Mouse (Mus musculus): Measurements from ENCODE around the gene Rapgef4. TPM values are rescaled to one million over a fixed set of nuclear protein-coding genes. Genes with fewer than 3 reads are reported as not detected.

Gene Rapgef4
- polyA plus RNA-seq, 1 experiment: 11.4 TPM

DNA sequence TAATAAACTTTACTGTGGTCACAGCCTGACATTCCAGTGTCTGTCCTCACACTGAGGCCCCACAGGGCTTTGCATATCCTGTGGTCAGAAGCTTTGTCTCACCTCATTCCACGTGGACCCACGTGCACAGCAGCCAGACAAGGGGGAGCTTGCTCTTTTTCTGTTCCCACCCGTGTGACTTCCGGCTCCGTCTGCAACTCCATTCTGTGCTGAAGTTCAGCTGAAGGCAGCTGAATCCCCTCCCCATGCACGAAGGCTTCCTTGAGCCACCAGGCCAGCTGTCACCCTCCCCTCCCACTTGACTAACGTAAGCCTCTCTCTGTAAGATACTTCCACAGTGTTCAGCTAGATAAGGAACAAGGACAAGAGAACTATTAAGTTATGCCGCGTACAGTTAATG is 176.5 kb downstream of the Rapgef4 start:
- no peak for DNase-seq
- 18% methylated on average over 9 of the region's 9 CpGs for WGBS
- no peak for TF ChIP-seq POLR2A (IDR thresholded peaks at IDR 0.05; ENCODE audit: borderline replicate concordance, extremely low read depth, low read depth, low read length)
- TF ChIP-seq CTCF (IDR thresholded peaks at IDR 0.05; ENCODE audit: insufficient read depth, low read length): no peak
- H3K4me1 ChIP-seq (ENCODE audit: control insufficient read depth, insufficient read depth, low read length): peaks cover 6% of the 10 kb centered on the region
- no peak overlapping the region for H3K4me3 ChIP-seq (replicated peaks; ENCODE audit: extremely low read depth, low read depth, low read length)

DNA sequence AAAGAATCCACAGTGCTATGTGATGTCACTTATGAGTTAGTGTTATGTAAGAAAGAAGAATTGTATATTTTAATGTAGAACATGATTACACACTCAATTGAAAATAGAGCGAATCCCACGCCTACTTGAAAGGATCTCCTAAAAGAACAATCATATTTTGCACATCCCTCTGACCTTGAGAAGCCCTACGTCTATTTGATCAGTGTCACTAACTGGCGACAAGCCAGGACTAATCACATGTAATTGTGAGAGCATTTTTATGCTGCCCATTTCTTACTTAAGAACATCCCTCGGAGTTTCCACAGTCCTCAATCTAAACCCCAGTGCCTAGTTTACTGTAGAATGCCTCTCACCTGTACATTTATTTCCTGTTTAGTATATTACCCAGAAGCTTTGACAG is 177.0 kb downstream of the Rapgef4 start:
- TF ChIP-seq POLR2A (IDR thresholded peaks at IDR 0.05; ENCODE audit: borderline replicate concordance, extremely low read depth, low read depth, low read length) (no peak), CTCF (IDR thresholded peaks at IDR 0.05; ENCODE audit: insufficient read depth, low read length) (no peak)
- no peak for DNase-seq
- WGBS: 71% methylated on average over 5 of the region's 5 CpGs

DNA sequence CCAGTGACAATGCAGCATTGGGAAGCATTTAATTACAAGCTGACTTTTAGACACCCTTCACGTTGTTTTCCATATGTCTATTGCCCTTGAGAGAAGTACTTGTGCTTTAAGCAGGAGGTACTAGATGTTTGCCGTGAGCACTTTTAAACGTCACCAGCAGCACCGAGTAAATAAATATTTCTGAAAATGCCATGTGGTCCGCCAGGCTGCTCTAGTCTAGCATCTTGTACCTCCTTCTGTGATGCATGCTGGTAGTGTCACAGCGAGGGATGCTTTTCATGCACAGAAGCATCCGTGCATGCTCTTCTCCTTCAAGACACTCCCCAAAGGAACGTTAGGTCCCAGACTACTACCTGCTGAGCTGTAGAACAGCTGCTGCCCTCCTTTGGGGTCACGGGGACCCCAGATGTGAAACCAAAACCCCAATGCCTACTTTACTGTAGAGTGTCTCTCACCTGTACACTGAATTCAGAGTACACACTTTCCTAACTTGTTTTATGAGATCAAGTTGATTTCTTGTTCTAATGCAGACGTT is 177.7 kb downstream of the Rapgef4 start:
- Histone ChIP-seq H3K4me3 (replicated peaks; ENCODE audit: extremely low read depth, low read depth, low read length) (no peak overlapping the region), H3K4me1 (ENCODE audit: control insufficient read depth, insufficient read depth, low read length) (peaks cover 6% of the 10 kb centered on the region)
- WGBS: 74% methylated on average over 10 of the region's 10 CpGs
- DNase-seq: no peak
- TF ChIP-seq POLR2A (IDR thresholded peaks at IDR 0.05; ENCODE audit: borderline replicate concordance, extremely low read depth, low read depth, low read length): no peak
- TF ChIP-seq CTCF (IDR thresholded peaks at IDR 0.05; ENCODE audit: insufficient read depth, low read length): no peak

More for the DNA sequence above, 177.0 kb downstream of the Rapgef4 start:
- Histone ChIP-seq H3K4me3 (replicated peaks; ENCODE audit: extremely low read depth, low read depth, low read length) (no peak overlapping the region), H3K4me1 (ENCODE audit: control insufficient read depth, insufficient read depth, low read length) (peaks cover 6% of the 10 kb centered on the region)

DNA sequence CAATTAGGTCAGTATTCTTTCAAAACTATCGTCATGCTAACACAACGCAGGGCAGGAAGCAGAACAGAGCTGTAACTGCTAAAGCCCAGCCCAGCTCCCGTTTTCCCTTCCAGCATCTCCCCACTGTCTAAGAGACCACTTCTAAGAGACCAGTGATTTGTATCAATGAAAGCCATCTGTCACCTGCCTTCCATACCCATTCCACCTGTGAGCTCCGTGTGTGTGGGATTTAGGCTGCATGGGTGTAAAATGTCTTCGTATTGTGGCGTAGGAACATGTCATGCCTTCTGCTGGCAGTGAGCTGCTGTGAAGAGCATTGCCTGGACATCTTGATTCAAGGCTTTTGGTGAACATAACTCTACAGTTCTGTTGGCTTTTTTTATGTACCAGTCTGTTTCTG is 178.2 kb downstream of the Rapgef4 start:
- no peak for DNase-seq
- peaks cover 6% of the 10 kb centered on the region for H3K4me1 ChIP-seq (ENCODE audit: control insufficient read depth, insufficient read depth, low read length)
- 70% methylated on average over 6 of the region's 6 CpGs for WGBS
- TF ChIP-seq POLR2A (IDR thresholded peaks at IDR 0.05; ENCODE audit: borderline replicate concordance, extremely low read depth, low read depth, low read length) (no peak), CTCF (IDR thresholded peaks at IDR 0.05; ENCODE audit: insufficient read depth, low read length) (no peak)
- H3K4me3 ChIP-seq (replicated peaks; ENCODE audit: extremely low read depth, low read depth, low read length): no peak overlapping the region

DNA sequence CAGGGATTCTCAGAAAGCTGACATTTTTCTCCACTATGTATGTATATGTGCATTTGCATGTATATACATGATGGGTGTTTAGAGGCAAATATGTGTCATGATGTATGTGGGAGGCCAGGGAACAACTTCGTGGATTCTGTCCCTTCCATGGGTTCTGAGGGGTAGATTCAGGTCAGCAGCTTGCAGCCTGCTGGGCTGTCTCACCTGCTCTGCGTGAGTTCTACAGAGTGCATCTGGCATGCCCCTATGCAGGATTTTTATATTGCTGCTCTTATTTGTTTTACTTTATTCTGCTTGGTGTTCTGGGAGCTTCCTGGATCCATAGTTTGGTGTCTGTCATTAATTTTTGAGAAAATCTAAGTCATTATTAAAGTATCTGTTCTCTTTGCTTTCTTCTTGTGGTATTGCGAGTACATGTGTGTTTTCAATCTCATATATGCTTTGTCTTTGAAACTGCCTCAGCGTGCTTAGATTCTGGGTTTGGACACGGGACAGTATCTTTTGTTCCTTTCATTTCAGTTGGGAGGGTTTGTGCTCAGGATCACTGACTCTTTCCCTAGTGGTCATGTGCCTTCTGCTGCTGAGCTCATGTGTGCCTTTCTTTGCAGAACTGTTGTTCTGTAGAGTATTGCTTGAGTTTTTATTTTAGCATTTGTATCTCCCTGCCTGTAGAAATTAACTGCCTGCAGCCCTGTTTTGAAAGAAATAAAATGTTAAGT is 184.3 kb downstream of the Rapgef4 start:
- Histone ChIP-seq H3K4me3 (replicated peaks; ENCODE audit: extremely low read depth, low read depth, low read length) (no peak overlapping the region), H3K4me1 (ENCODE audit: control insufficient read depth, insufficient read depth, low read length) (no peaks in the 10 kb centered on the region; the same call in none of the 2 replicates)
- DNase-seq: no peak
- WGBS: 87% methylated on average over 5 of the region's 5 CpGs
- TF ChIP-seq CTCF (IDR thresholded peaks at IDR 0.05; ENCODE audit: insufficient read depth, low read length): no peak
- TF ChIP-seq POLR2A (IDR thresholded peaks at IDR 0.05; ENCODE audit: borderline replicate concordance, extremely low read depth, low read depth, low read length): no peak

GRCm38 (mm10) chr2:72169451-72170100 is 188.5 kb downstream of the Rapgef4 start:
- H3K4me3 ChIP-seq (replicated peaks; ENCODE audit: extremely low read depth, low read depth, low read length): no peak overlapping the region
- WGBS: 40% methylated on average over 9 of the region's 9 CpGs
- H3K4me1 ChIP-seq (ENCODE audit: control insufficient read depth, insufficient read depth, low read length): peaks cover 4% of the 10 kb centered on the region
- DNase-seq: no peak
- TF ChIP-seq CTCF (IDR thresholded peaks at IDR 0.05; ENCODE audit: insufficient read depth, low read length) (no peak), POLR2A (IDR thresholded peaks at IDR 0.05; ENCODE audit: borderline replicate concordance, extremely low read depth, low read depth, low read length) (no peak)

DNA sequence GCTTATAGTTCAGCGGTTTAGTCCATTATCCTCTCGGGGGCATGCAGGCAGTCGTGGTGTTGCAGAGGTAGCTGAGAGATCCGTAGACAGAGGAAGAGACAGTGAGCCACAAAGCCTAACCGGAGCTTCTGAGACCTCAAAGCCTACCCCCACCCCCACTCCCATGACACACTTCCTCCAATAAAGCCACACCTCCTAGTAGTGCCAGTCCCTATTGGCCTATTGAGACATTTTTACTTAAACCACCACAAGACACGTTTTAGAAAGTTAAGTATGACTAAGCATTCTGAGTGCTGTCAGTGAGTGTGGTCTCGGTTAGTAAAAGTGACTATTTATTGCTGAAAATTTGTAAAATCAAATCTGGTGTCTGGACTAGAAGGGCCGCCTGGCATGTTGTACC is 189.5 kb downstream of the Rapgef4 start:
- Histone ChIP-seq H3K4me3 (replicated peaks; ENCODE audit: extremely low read depth, low read depth, low read length) (no peak overlapping the region), H3K4me1 (ENCODE audit: control insufficient read depth, insufficient read depth, low read length) (peaks cover 4% of the 10 kb centered on the region)
- TF ChIP-seq POLR2A (IDR thresholded peaks at IDR 0.05; ENCODE audit: borderline replicate concordance, extremely low read depth, low read depth, low read length): no peak
- TF ChIP-seq CTCF (IDR thresholded peaks at IDR 0.05; ENCODE audit: insufficient read depth, low read length): no peak
- 66% methylated on average over 8 of the region's 8 CpGs for WGBS
- DNase-seq: no peak

DNA sequence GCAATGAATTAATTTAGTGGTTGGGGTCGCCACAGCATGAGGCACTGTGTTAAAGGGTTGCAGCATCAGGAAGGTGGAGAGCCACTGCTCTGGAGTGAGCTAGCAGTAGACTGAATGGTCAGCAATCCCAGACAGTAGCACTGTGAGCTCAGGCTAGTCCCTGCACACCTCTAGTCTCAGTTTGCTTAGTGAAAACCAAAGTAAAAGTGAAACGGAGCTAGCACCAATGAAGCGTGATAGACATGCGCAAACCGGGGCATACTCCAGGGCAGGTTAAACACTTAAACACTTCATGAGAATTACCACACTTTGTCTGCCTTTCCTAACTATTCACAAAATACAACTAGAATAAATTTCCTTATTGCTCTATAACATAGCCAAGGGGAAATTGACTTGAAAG is 190.2 kb downstream of the Rapgef4 start:
- no peak overlapping the region for H3K4me3 ChIP-seq (replicated peaks; ENCODE audit: extremely low read depth, low read depth, low read length)
- peaks cover 4% of the 10 kb centered on the region for H3K4me1 ChIP-seq (ENCODE audit: control insufficient read depth, insufficient read depth, low read length)
- no peak for DNase-seq
- TF ChIP-seq CTCF (IDR thresholded peaks at IDR 0.05; ENCODE audit: insufficient read depth, low read length): no peak
- no peak for TF ChIP-seq POLR2A (IDR thresholded peaks at IDR 0.05; ENCODE audit: borderline replicate concordance, extremely low read depth, low read depth, low read length)
- 71% methylated on average over 5 of the region's 5 CpGs for WGBS

- DNase-seq: no peak
- 73% methylated on average over 3 of the region's 3 CpGs for WGBS
- Histone ChIP-seq H3K4me1 (ENCODE audit: control insufficient read depth, insufficient read depth, low read length) (peaks cover 4% of the 10 kb centered on the region), H3K4me3 (replicated peaks; ENCODE audit: extremely low read depth, low read depth, low read length) (no peak overlapping the region)
- no peak for TF ChIP-seq CTCF (IDR thresholded peaks at IDR 0.05; ENCODE audit: insufficient read depth, low read length)
- no peak for TF ChIP-seq POLR2A (IDR thresholded peaks at IDR 0.05; ENCODE audit: borderline replicate concordance, extremely low read depth, low read depth, low read length)
Observed at GRCm38 (mm10) chr2:72173010-72173409, 192.0 kb downstream of the Rapgef4 start.
